Mouse (Mus musculus) intestine, embryonic 15.5 days (tissue): ENCODE measurements around the gene Tsn. TPM values are rescaled to one million over a fixed set of nuclear protein-coding genes. Genes with fewer than 3 reads are reported as not detected.

Source experiments
- ATAC-seq: fragments of 200-750 bp; cut with Nextera tagmentation; 2 replicates; pipeline ENCODE4 v1.8.0; 2017; ENCODE audit warnings: moderate TSS enrichment, moderate library complexity
- H3K27ac ChIP-seq: fragments of 300-500 bp; sonication (generic); 2 replicates; pipeline ENCODE4 v1.5.1; 2015; ENCODE audit warnings: mild to moderate bottlenecking, inconsistent platforms
- H3K27me3 ChIP-seq: fragments of 300-500 bp; sonication (generic); replicated peaks from 2 replicates; pipeline ENCODE4 v1.6.1; 2015; ENCODE audit warnings: inconsistent platforms
- H3K36me3 ChIP-seq: fragments of 300-500 bp; sonication (generic); 2 replicates; pipeline ENCODE4 v1.6.1; 2015; ENCODE audit warnings: inconsistent platforms
- H3K4me1 ChIP-seq: fragments of 300-500 bp; sonication (generic); replicated peaks from 2 replicates; pipeline ENCODE4 v1.6.1; 2015; ENCODE audit warnings: inconsistent platforms
- H3K4me2 ChIP-seq: fragments of 300-500 bp; sonication (generic); replicated peaks from 2 replicates; pipeline ENCODE4 v1.6.1; 2015; ENCODE audit warnings: mild to moderate bottlenecking, inconsistent platforms
- H3K4me3 ChIP-seq: fragments of 300-500 bp; sonication (generic); replicated peaks from 2 replicates; pipeline ENCODE4 v1.5.1; 2015; ENCODE audit warnings: inconsistent platforms
- H3K9ac ChIP-seq: fragments of 300-500 bp; sonication (generic); 2 replicates; pipeline ENCODE4 v1.6.1; 2015; ENCODE audit warnings: inconsistent platforms
- H3K9me3 ChIP-seq: fragments of 300-500 bp; sonication (generic); 2 replicates; pipeline ENCODE4 v1.6.1; 2016; ENCODE audit warnings: inconsistent platforms
- WGBS: fragments of 180-500 bp; shearing (Covaris S2); methylation state at CpG from one replicate; pipeline ENCODE4 v1.1.7; 2015; 5-methylcytosine and 5-hydroxymethylcytosine counted together
- polyA plus RNA-seq: library from polyadenylated mRNA; unstranded; fragments of >200 nt; fragmentation: Nextera tagmentation; extraction: Ambion mirVana; gene quantifications from 2 replicates; pipeline ENCODE4 v1.2.1, GENCODE M21; 2015

The Tsn gene
- 261 and 297 TPM in 2 replicates for polyA plus RNA-seq

- Histone ChIP-seq H3K4me3 (peak within 1 kb of the TSS; percentile 62), H3K9ac (peak within 1 kb of the TSS; percentile 69), H3K4me1 (0 out of 2 replicates have a peak, but pooled peaks cover 3% of the 10 kb centered on the region), H3K4me2 (peak within 1 kb of the TSS; percentile 65), H3K27ac (peak within 1 kb of the TSS; percentile 95), H3K36me3 (no peaks in the 10 kb centered on the region), H3K9me3 (no peaks in the 10 kb centered on the region), H3K27me3 (no peaks in the 10 kb centered on the region)
- 50% methylated on average over 12 of the region's 12 CpGs for WGBS
- ATAC-seq: peak; percentile 39
Observed at GRCm38 (mm10) chr1:118311622-118312326, at the start of gene Tsn. Gene Tsn, minus strand, starts transcription at chr1:118311739.

GRCm38 (mm10) chr1:118359071-118359761, 47.7 kb upstream of the Tsn start:
- WGBS: 66% methylated on average over 6 of the region's 6 CpGs

GRCm38 (mm10) chr1:118349922-118350321, 38.4 kb upstream of the Tsn start:
- WGBS: 75% methylated on average over 3 of the region's 3 CpGs
- no peak overlapping the region for H3K4me2 ChIP-seq
- H3K27ac ChIP-seq: no peak overlapping the region
- no peak overlapping the region for H3K9ac ChIP-seq
- no peaks in the 10 kb centered on the region for H3K36me3 ChIP-seq
- no peaks in the 10 kb centered on the region for H3K27me3 ChIP-seq
- no peaks in the 10 kb centered on the region for H3K9me3 ChIP-seq
- H3K4me1 ChIP-seq: no peaks in the 10 kb centered on the region
- no peak for ATAC-seq
- H3K4me3 ChIP-seq: no peak overlapping the region

More at GRCm38 (mm10) chr1:118359071-118359761, 47.7 kb upstream of the Tsn start:
- Histone ChIP-seq H3K27ac (no peak overlapping the region), H3K9me3 (no peaks in the 10 kb centered on the region), H3K9ac (no peak overlapping the region), H3K4me1 (no peaks in the 10 kb centered on the region), H3K4me2 (no peak overlapping the region), H3K4me3 (no peak overlapping the region), H3K36me3 (no peaks in the 10 kb centered on the region), H3K27me3 (no peaks in the 10 kb centered on the region)
- no peak for ATAC-seq

- H3K27ac ChIP-seq: no peak overlapping the region
- no peaks in the 10 kb centered on the region for H3K36me3 ChIP-seq
- ATAC-seq: no peak
- 27% methylated on average over 6 of the region's 6 CpGs for WGBS
- no peaks in the 10 kb centered on the region for H3K27me3 ChIP-seq
- H3K9me3 ChIP-seq: no peaks in the 10 kb centered on the region
- H3K4me3 ChIP-seq: no peak overlapping the region
- H3K9ac ChIP-seq: no peak overlapping the region
- no peak overlapping the region for H3K4me2 ChIP-seq
- H3K4me1 ChIP-seq: no peaks in the 10 kb centered on the region
Observed at GRCm38 (mm10) chr1:118343649-118344435, 32.3 kb upstream of the Tsn start.

GRCm38 (mm10) chr1:118337921-118338320, 26.4 kb upstream of the Tsn start:
- Histone ChIP-seq H3K9me3 (no peaks in the 10 kb centered on the region), H3K36me3 (peaks cover 13% of the 10 kb centered on the region; the same call in 1 of the 2 replicates), H3K4me3 (no peak overlapping the region), H3K27ac (no peak overlapping the region), H3K9ac (no peak overlapping the region), H3K4me1 (no peaks in the 10 kb centered on the region), H3K27me3 (no peaks in the 10 kb centered on the region), H3K4me2 (no peak overlapping the region)
- WGBS: 75% methylated on average over 5 of the region's 5 CpGs
- ATAC-seq: no peak

- Histone ChIP-seq H3K27me3 (no peaks in the 10 kb centered on the region), H3K4me2 (no peak overlapping the region), H3K4me1 (no peaks in the 10 kb centered on the region), H3K9ac (no peak overlapping the region), H3K36me3 (peaks cover 25% of the 10 kb centered on the region), H3K27ac (no peak overlapping the region), H3K9me3 (no peaks in the 10 kb centered on the region), H3K4me3 (no peak overlapping the region)
- ATAC-seq: no peak
Observed at GRCm38 (mm10) chr1:118335847-118336246, 24.3 kb upstream of the Tsn start.

- Histone ChIP-seq H3K27me3 (no peaks in the 10 kb centered on the region), H3K4me1 (no peaks in the 10 kb centered on the region), H3K4me3 (no peak overlapping the region), H3K36me3 (peaks cover 30% of the 10 kb centered on the region), H3K9me3 (no peaks in the 10 kb centered on the region), H3K4me2 (no peak overlapping the region), H3K9ac (no peak overlapping the region), H3K27ac (no peak overlapping the region)
- no peak for ATAC-seq
- WGBS: 82% methylated on average over 9 of the region's 9 CpGs
Observed at GRCm38 (mm10) chr1:118334749-118335713, 23.5 kb upstream of the Tsn start.

- Histone ChIP-seq H3K4me1 (peaks cover 11% of the 10 kb centered on the region), H3K9me3 (no peaks in the 10 kb centered on the region), H3K27ac (no peak within 1 kb of the TSS), H3K4me2 (peak within 1 kb of the TSS; percentile 74), H3K27me3 (no peaks in the 10 kb centered on the region; the same call in 1 of the 2 replicates), H3K4me3 (peak within 1 kb of the TSS; percentile 73), H3K9ac (peak within 1 kb of the TSS; percentile 78), H3K36me3 (peaks cover 9% of the 10 kb centered on the region; the same call in 1 of the 2 replicates)
- peak; percentile 95 for ATAC-seq
- WGBS: under 1% methylated on average over 37 of the region's 37 CpGs
Observed at GRCm38 (mm10) chr1:118321661-118322201, 10.2 kb upstream of the Tsn start, which contains the start of gene Nifk. Gene Nifk, plus strand, starts transcription at chr1:118321839.

GRCm38 (mm10) chr1:118320696-118321095, 9.2 kb upstream of the Tsn start:
- no peak overlapping the region for H3K4me2 ChIP-seq
- WGBS: 67% methylated on average over 2 of the region's 2 CpGs

GRCm38 (mm10) chr1:118310780-118311621, 538 bp downstream of the Tsn start:
- no peaks in the 10 kb centered on the region for H3K27me3 ChIP-seq
- WGBS: under 1% methylated on average over 67 of the region's 67 CpGs
- peak overlapping the region; percentile 95 for H3K27ac ChIP-seq
- peak; percentile 97 for ATAC-seq
- H3K4me2 ChIP-seq: peak overlapping the region; percentile 65
- H3K9ac ChIP-seq: peak overlapping the region; percentile 69
- H3K4me1 ChIP-seq: 0 out of 2 replicates have a peak, but pooled peaks cover 3% of the 10 kb centered on the region
- 0 out of 2 replicates have a peak, but pooled peaks cover 2% of the 10 kb centered on the region for H3K36me3 ChIP-seq
- H3K9me3 ChIP-seq: no peaks in the 10 kb centered on the region
- peak overlapping the region; percentile 62 for H3K4me3 ChIP-seq

More at GRCm38 (mm10) chr1:118320696-118321095, 9.2 kb upstream of the Tsn start:
- no peaks in the 10 kb centered on the region for H3K9me3 ChIP-seq
- no peak for ATAC-seq
- H3K9ac ChIP-seq: no peak overlapping the region
- no peak overlapping the region for H3K4me3 ChIP-seq
- H3K4me1 ChIP-seq: peaks cover 11% of the 10 kb centered on the region
- peaks cover 7% of the 10 kb centered on the region; the same call in 1 of the 2 replicates for H3K36me3 ChIP-seq
- no peaks in the 10 kb centered on the region; the same call in 1 of the 2 replicates for H3K27me3 ChIP-seq
- H3K27ac ChIP-seq: no peak overlapping the region
